Mouse (Mus musculus) embryonic fibroblast, embryonic 13.5 days (primary cell): ENCODE data around the gene Lingo2.

Experiments used
- CTCF ChIP-seq: IDR thresholded peaks from 2 replicates; pipeline ENCODE4 v1.5.1; 2011; ENCODE audit warnings: mild to moderate bottlenecking, control low read depth, low read length, moderate library complexity, borderline replicate concordance; ENCODE audit not compliant: insufficient read depth
- POLR2A ChIP-seq: IDR thresholded peaks from 2 replicates; pipeline ENCODE4 v1.6.1; 2011; ENCODE audit warnings: low read depth, mild to moderate bottlenecking, control low read depth, low read length, moderate library complexity

DNA sequence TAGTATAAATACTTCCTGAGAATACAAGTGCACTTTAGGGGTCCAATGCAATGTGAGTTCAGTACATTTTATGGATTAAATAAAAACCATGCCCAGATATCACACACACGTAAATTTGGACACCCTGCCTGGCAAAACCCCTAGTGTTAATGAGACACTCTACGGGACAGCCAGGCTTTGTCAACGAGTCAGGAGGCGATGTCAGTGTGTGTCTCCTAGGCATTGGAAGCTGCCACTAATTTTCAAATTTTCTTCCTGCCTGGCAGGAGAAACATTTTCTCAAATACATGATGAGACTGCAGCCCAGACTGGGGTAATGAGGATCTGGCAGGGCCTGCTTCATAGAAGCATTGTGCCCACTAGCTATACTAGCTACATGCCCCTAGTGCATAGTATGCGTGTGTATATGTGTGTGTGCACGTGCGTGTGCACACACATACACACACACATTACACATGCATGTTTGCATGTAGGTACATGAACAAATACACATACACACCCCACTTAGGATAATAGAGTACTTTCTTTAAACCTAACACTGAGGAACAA lies 1128.2 kb downstream of the Lingo2 start:
- TF ChIP-seq CTCF (no peak), POLR2A (no peak)
